Mouse (Mus musculus) adrenal gland, adult (tissue): ENCODE results near the gene Kmt2e.
A peak's percentile ranks its signal among the peaks of the same experiment; 100 is the strongest.

ENCODE experiments used
- DNase-seq, 2 experiments: peaks; one replicate each; pipeline ENCODE4 v3.0.0; 2022 to 2023; ENCODE audit warnings: low spot score in 1 of 2; ENCODE audit not compliant: inconsistent age in 2 of 2

Kmt2e gene

GRCm38 (mm10) chr5:23410040-23410717 is 24.1 kb upstream of the Kmt2e start:
- peak in 1 of 2 experiments; percentile 70 for DNase-seq

GRCm38 (mm10) chr5:23410718-23411101 is 23.5 kb upstream of the Kmt2e start:
- no peak for DNase-seq

DNA sequence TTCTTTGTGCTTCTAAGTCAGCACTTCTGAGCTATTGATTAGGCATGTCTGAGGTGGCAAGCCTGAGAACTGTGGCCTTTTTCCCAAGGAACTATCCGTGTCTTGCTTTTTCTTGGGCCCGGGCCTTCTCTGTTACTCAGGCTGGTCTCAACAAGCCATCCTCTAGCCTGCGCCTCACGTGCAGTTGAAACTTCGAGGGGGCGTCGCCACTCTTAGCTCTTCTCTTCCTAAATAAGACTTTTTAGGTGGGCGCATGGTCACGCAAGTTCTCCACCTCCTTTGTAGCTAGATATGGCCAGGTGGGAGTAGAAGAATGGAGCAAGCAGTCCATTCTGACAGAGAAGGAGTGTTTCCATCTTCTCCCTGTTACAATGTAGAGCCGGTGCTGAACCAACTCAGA is 22.6 kb upstream of the Kmt2e start:
- DNase-seq = no peak

DNA sequence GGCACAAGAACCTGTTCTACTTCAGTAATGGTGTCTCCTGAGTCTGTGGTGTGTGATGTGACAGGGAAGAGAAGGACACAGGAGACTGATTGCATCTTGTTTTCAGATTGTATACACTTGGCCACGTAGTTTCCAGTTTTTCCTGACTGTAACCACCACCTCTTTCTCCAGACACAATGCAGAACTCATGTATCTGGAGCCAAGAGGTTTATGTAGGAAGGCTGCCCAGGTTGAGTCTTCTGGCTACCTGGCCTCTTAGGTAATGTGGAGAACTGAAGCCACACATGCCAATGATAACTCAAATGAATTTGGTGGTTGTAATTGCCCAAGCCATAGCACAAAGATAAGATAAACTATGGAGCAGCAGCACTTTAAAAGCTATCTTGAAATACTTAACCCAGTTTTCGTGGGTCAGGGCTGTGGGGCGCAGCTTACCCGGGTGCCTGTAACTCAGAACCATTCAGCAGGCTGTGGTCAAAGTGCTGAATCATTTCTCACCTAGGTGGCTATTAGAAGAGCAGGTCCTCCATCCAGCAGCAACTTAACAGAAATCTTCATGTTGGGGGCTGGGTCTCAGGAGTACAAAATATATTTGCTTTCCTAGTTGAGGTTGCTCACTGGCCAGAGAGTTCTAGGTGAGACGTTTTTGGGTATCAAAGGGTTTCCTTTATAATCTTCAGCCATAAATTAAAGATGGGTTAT is 21.8 kb upstream of the Kmt2e start:
- no peak for DNase-seq

- peak in 1 of 2 experiments; percentile 48 for DNase-seq
These were observed 21.2 kb upstream of the Kmt2e start for GRCm38 (mm10) chr5:23413058-23413457.

- DNase-seq = no peak
These were observed 20.4 kb upstream of the Kmt2e start for GRCm38 (mm10) chr5:23413575-23414470.

DNA sequence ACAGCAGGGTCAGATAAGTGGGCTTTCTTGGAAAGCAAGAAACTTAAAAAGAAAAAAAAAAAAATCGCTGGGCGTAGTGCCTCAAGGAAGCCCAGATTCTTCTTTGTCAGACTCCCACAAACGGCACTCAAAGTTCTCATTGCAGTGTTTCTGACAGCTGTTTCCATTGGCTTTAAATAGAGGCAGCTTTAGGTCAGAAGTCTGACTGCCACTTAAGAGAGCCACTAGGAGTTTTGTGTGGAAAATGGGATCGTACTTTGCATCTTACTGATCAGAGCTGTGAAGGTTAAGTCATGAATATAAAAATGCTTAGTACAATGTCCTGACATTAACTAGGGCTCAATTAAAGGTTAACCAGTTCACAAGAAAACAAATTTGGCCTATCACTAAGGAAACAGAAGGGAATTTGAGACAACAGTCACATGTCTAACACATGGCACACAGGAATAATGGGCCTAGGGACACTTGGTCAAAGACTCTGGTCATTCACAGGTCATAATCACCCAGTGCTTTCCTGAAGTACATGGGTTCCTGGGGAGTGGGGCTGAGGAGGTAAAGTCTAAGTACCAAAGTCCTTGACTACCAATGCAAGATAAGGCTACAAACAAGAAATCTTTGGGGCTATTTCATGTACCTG is 19.6 kb upstream of the Kmt2e start:
- no peak for DNase-seq

- peak in 1 of 2 experiments; percentile 88 for DNase-seq
These were observed 18.5 kb upstream of the Kmt2e start for GRCm38 (mm10) chr5:23415571-23416285.

DNA sequence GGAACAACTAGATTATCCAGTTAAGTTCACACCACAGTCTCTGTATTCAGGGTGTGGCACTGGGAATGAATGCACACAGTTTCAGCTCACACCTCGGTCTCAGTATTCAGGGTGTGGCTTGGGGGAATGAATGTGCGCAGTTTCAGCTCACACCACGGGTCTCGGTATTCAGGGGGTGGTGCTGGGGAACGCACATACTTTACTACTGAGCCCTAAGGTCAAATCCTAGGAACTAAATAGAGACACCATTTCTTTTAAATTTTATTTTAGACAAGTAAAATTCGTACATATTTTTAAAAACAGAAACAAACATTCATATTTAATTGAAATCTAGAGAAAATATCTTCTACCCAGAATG is 18.0 kb upstream of the Kmt2e start:
- DNase-seq = no peak

DNA sequence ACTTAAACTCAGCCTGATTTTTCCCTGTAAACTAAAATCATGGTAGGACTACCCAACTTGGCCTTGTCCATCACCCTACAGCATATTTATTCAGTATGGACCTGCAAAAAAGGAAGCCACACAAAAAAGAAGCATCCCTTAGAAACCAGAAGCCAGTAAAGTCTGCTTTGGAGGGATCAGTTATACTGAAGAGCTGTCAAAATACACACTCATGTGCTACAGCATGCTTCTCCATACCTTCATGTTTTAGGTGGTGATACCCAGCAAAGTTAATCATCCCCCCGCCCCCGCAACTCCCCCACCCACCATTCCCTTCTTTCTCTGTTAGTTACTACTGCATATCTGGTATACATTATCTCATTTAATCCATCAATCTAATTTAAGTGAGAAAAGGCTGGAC is 16.5 kb upstream of the Kmt2e start:
- no peak for DNase-seq

DNA sequence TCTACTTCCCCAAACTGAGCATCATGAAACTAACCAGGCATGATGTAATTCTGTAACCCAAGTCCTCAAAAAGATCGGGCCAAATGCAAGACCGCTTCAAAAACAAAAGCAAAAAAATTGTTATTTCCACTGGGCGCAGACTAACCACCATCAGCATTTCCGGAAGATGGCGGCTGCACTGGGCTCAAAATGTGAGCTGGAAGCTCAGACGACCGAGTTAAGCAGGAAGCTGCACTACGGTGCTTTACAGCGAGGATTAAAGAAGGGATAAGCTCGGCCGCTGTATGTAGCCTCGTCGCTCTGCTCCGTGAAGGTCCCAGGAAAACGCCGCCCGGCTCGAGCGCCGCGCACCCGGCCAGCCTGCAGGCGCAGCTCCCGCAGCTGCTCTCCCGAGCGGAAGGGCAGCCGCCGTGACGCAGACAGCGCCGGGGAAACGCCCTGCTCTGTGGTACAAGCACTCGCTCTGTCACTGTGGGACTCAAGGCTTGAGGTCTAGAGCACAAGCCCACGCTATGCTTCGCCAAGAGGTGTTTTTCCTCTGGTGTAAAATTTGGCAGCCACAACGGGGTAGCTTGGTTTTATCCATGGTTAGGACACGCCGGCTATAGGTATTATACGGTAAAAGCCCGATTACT is 16.0 kb upstream of the Kmt2e start:
- peak; percentile 92 to 97 for DNase-seq

- peak in 1 of 2 experiments; percentile 72 for DNase-seq
These were observed 15.2 kb upstream of the Kmt2e start for GRCm38 (mm10) chr5:23418797-23419595.

DNA sequence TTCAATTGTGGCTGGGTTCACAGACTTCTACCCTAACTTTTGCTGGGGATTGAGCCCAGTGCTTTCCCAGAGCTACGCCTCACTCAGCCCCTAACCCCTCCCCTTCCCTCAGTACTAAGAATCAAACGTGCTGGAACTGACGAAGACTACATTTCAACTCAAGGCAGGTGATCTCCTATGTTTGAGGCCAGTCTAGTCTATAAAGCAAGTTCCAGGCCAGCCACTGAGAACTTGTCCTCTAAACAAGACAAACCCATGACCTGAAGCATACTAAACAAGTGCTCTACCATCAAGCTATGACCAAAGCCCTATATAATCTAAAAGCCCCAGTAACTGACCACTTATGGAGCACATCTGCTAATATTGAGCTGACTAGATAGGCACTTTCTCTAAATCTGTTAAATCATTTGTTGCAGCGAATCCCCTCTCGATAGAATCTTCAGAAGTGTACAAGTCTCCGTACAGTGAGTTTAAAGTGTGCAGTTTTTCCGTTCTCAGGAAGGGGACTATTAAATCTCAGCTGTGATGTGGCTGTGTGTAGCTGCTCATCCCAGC is 14.5 kb upstream of the Kmt2e start:
- DNase-seq = no peak

GRCm38 (mm10) chr5:23420410-23420809 is 13.8 kb upstream of the Kmt2e start:
- no peak for DNase-seq

GRCm38 (mm10) chr5:23421440-23421839 is 12.8 kb upstream of the Kmt2e start:
- no peak for DNase-seq

DNA sequence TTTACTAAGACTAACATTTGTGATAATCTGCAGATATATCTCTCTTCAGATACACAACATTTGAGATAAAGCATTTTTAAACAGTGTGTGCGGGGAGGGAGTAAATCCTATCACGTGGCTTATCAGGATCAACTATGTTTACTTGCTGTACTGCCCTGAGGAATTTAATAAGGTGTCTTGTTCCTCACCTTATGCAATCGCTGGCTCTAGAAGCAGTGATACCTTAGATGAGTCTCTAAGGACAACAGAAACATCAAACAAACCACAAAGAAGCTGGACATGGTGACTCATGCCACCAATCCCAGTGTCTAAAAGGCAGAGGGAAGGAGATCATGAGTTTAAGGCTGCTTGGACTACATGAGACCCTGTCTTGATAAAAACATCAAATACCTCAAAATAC is 11.2 kb upstream of the Kmt2e start:
- peak in 1 of 2 experiments; percentile 59 for DNase-seq

DNA sequence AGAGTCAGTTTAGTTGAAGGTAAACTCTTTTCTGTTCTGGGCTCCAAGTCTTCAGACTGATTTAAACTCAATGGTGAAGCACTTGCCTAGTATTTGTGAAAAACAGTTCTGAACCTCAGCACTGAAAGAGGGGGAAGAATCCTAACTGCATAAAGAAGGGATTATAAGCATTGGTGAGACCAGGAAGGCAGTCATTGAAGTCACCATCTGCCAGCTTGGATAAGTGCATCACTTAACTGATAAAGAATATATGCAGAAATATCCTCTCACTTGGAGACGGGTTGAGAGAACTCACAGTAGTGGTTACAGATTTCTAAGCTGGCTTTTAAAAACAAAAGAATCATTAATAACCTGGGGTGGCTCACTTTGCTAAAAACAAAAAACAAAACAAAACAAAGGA is 6.7 kb upstream of the Kmt2e start:
- DNase-seq = no peak

GRCm38 (mm10) chr5:23431070-23431864 is 3.0 kb upstream of the Kmt2e start:
- DNase-seq = peak in 1 of 2 experiments; percentile 63
